Mouse (Mus musculus) cerebellum, adult 9-11 months (tissue): ENCODE measurements around the gene Zbtb38.

Experiments used
- DNase-seq: peaks from one replicate; pipeline ENCODE4 v3.0.0; 2022

Zbtb38 gene

DNA sequence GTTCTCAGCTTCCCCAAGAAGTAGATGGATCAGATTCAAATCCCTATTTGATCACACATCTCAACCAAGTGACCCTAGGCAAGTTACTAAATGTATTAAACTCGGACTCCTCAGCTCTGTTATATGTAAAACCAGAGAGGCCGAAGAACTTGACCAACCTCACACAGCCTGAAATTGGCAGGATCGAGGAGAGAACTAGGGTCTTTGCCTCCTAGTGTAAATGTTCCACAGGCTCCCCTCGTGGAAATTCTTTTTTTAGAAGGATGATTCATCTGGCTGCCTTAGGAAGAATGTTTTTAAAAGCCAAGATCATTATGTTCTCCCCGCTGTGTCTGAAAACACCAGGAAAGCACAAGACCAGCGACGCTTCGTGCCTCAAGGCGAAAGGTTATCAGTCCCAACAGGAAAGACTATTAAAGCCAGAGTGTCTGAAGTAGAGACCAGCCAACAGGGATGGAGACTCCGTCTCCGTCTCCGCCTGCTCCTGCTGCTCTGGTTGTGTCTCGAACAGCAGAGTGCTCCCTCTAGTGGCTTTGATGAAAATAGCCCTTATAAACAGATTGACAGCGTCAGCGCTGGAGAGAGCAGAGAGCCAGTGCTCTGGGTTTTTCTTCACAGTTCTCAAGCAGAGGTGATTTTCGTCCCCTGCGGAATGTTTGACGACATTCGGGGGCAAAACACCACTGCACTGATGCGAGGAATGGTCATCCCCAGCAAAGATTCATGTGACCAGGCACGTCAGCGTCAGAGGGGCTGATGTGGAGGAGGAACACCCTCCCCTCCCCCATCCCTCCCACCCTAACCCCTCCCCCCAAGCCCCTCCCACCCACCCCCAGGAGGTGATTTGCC, 6.3 kb upstream of the Zbtb38 start:
- DNase-seq, result peak; percentile 87

GRCm38 (mm10) chr9:96756638-96757435, 4.2 kb upstream of the Zbtb38 start:
- no peak for DNase-seq

GRCm38 (mm10) chr9:96755761-96756160, 3.1 kb upstream of the Zbtb38 start:
- DNase-seq, result no peak

GRCm38 (mm10) chr9:96754625-96754969, 2.0 kb upstream of the Zbtb38 start:
- no peak for DNase-seq

- no peak for DNase-seq
Observed at GRCm38 (mm10) chr9:96753921-96754624, 1.4 kb upstream of the Zbtb38 start.

GRCm38 (mm10) chr9:96753392-96753791, 761 bp upstream of the Zbtb38 start:
- no peak for DNase-seq

GRCm38 (mm10) chr9:96751821-96752602, 619 bp downstream of the Zbtb38 start:
- DNase-seq, result no peak

- no peak for DNase-seq
Observed at GRCm38 (mm10) chr9:96750636-96751035, 2.0 kb downstream of the Zbtb38 start.

GRCm38 (mm10) chr9:96746527-96746926, 6.1 kb downstream of the Zbtb38 start:
- no peak for DNase-seq

DNA sequence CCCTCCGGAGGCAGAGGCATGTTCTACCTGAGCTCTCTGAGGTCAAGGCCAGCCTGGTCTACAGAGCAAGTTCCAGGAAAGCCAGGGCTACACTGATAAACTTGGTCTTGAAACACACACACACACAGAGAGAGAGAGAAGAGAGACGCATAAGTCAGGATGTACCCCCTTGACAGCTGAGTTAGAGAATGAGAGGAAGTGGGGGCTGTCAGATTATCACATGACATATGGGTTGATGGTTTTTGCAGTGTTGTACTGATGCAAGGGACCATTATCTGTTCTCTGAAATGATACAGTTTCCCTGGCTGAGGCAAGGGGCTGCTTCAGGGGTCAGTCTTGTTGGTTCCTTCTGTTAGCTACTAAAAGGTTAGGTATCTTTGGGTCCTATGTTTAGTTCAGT, 7.7 kb downstream of the Zbtb38 start:
- no peak for DNase-seq

- DNase-seq, result no peak
Observed at GRCm38 (mm10) chr9:96741365-96742085, 11.1 kb downstream of the Zbtb38 start.

- DNase-seq, result no peak
Observed at GRCm38 (mm10) chr9:96740712-96741364, 11.8 kb downstream of the Zbtb38 start.

DNA sequence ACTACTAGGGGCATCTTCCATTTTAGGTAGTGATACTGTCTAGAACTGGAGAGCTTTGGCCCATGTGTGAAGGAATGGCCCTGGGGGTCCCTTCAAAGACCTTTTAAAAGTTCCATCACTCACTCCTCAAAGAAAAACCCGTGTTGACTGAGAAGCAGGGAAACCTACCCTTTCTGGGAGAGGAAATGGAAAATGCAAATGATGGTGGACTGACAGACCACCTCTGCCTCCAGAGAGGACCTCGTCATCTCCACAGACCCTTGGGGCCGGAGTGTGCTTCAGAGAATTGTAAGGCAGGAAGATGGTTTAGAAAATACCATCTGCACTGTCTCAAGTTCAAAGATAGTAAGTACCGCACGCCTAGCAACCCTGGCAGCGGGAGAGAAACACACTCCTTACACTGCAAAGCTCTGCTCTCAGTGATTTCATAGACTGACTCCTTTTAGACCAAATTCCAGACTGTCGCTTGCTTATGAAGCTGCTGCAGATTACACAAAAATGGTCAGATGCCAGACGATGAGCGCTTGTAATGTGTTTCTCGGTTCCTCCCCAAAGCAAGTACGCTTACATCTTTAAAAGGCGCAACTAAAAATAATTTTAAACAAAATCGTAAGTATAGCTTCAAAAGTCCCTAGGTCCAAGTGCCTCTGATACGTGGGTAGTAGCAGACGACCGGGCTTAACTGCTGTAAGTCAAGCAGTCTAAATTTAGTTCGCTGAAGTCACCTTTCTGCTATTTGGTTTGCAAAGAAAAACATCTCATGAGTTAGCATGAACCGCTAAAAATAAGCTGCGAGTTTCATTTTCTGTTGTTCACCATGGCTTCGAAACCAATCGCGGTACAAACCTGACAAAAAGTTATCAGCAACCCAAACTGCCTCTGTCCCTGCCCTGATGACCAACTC, 12.6 kb downstream of the Zbtb38 start:
- DNase-seq, result no peak

DNA sequence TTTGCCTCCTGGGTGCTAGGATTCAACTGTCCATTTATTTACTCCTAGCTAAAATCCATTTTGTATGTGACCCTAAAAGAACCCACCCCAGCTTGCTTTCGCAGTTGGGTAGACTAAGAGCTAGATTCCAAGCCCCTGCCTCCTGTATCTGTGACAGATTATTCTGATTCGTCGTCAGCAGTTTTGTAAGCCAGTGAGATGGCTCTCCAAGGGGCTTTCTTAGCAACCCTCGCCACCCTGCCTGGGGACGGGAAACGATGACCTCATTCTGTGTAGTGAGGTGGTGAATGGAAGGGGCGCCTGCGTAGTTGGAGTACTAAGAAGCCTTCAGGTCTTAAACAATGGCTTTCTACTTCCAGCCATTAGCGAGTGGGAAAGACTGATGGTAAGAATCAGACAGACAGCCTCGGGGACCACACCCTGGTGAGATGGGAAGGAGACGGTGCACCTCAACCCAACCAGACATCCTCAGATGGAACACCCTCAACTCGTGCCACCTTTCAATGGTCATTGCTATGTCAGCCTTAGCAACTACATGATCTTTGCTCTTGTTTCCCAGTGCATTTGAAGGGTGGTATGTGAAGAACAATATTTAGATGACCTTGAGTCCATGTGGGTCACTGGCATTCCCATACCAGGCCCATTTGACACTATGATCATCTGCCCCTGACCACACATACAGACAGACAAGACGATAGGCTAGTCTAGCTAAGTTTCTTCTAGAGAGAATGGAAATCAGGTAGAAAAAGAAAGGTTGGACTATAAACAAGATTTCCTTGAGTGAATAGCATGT, 13.9 kb downstream of the Zbtb38 start:
- DNase-seq, result no peak

- no peak for DNase-seq
Observed at GRCm38 (mm10) chr9:96735946-96736345, 16.7 kb downstream of the Zbtb38 start.

DNA sequence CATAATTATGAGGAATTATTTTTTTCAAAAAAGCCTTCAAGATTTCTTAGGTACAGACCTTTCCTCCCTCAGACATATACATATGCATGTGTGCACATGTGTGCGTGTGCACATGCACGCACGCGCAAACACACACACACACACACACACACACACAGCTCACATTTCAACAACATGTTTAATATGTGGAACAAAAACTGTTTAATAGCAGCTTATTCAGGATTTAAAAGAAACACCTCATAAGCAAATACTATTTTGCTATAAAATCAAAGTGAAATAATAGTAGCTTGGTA, 19.3 kb downstream of the Zbtb38 start:
- DNase-seq, result no peak

GRCm38 (mm10) chr9:96732644-96733424, 19.8 kb downstream of the Zbtb38 start:
- DNase-seq, result no peak

DNA sequence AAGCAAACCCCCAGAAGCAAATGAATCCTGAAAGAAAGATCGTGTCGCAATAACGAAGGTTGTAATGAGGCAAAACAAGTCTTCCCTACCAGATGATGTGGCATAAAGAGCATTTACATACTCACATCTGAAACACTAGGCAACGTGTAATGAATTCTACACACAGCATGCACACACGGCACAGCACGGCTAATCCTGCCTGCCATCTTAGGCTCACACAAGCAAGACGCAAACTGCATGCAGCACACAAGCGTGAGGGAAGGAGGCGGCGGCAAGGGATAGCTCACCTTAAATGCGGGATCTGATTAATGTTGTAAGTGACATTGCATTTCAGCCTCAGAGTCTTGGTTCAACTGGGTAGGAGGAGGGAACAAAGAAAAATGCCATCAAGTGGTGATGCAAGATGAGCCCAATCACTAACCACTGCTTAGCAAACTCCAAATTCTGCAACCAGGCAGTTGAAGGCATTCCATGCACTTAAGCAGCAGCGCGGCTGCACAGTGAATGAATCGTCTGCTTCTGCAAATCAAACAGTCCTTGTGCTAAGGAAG, 20.6 kb downstream of the Zbtb38 start:
- DNase-seq, result peak; percentile 26
